Comparison of ENCODE assay signal across 1 mouse cellular context in the genomic region with DNA sequence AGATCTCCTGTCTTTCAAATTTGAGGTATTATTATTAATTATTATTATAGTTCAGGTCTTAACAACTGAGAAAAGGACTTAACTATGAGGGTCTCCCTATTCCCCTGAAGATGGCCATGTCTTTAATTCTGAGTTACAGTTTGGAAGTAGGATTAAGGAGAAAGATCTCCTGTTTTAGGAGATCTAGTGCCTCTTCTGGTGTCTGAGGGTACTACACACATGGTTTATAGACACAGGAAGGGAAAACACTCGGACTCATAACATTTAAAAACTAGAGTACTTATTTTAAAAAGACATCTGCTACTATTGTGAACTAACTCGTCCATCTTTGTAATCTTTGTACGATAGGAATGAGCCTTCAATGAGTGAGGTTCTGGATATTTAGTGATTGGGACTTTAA.
A peak's percentile ranks its signal among the peaks of the same experiment; 100 is the strongest.
TF ChIP-seq lines count a peak whose summit lies in the region.

No protein-coding gene starts in this region.

TF ChIP-seq in CH12.LX, 34 proteins besides CTCF, POLR2A, EP300 and RAD21:
- TF ChIP-seq SMC3 (IDR thresholded peaks at IDR 0.05; ENCODE audit: low read depth, low read length) (peak; percentile 13; the same call in 1 of the 2 replicates), BHLHE40 (IDR thresholded peaks at IDR 0.05; ENCODE audit: low read depth, low read length) (no peak)
